In the genomic region with DNA sequence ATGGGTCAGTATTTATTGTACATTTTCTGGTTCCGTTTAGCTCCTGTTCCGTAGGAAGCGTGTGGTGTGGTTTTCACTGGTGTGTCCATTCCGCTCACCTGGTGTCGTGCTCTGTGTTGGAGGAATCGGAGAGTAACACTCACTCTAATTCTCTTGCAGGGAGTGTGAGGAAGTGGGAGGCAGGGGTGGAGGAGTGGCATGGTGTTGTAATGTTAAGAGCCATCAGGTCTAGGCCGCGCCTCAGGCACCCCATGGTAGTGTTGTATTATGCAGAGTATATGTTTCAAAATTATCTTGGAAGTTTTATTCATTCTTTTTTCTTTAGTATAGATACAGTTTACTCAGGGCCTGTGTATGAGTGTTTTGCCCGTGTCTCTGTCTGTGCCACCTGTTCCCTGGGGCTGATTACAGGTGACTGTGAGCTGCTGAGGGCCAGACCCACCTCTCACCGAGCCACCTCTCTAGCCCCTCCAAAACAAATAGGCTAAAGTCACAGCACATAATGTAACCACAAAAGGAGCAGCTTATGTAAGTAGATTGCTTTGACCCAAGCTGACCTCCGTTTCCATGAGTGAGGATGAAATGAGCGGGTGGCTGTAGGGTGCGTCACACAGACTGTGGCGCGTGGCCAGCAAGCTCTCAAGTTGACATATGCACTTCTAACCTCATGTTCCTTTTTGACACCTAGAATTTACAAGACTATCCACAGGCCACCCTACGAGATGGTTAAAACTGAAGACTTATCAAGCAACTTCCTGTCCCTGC, we compare ENCODE assay signal across 13 mouse cellular contexts.
"Had no signal": no experiment of that assay in that cellular context is flagged by ENCODE, and none has a peak within 500 bp of the region (broad histone marks: within the 10 kb centered on the region; RNA-seq: fewer than 3 reads in every experiment).

No protein-coding gene starts in this region.

- H3K4me1 ChIP-seq: limb, embryonic 13.5 days; neural tube, embryonic 13.5 days had no signal

- H3K27me3 ChIP-seq: limb, embryonic 13.5 days; neural tube, embryonic 13.5 days had no signal

- H3K9ac ChIP-seq: limb, embryonic 13.5 days; liver, embryonic 14.5 days; lung, embryonic 14.5 days; neural tube, embryonic 13.5 days had no signal

- DNase-seq: kidney, adult 18-20 months; kidney, postnatal 10 days; kidney, postnatal 4 days; left cerebral cortex, postnatal 4 days; lung, embryonic 14.5 days; retina, postnatal 1 day; right cerebral cortex, postnatal 4 days; spleen, adult 18-20 months had no signal

- H3K27ac ChIP-seq: limb, embryonic 13.5 days; liver, embryonic 14.5 days; neural tube, embryonic 13.5 days had no signal

- ATAC-seq: hindbrain, embryonic 16.5 days; midbrain, embryonic 16.5 days had no signal

- H3K4me3 ChIP-seq: limb, embryonic 13.5 days; neural tube, embryonic 13.5 days had no signal

- H3K9me3 ChIP-seq: limb, embryonic 13.5 days; neural tube, embryonic 13.5 days had no signal

- H3K4me2 ChIP-seq: limb, embryonic 13.5 days; lung, embryonic 14.5 days; neural tube, embryonic 13.5 days had no signal
